Mouse (Mus musculus) liver, postnatal 0 days (tissue): ENCODE results near the gene Gm49369.

Experiments used
- CTCF ChIP-seq: sonication (generic); IDR thresholded peaks from 2 replicates; pipeline ENCODE4 v1.5.1; 2016; ENCODE audit warnings: antibody characterized with exemption, low read depth
- EP300 ChIP-seq: IDR thresholded peaks from 2 replicates; pipeline ENCODE4 v1.6.1; 2016; ENCODE audit warnings: antibody characterized with exemption, low read depth, mild to moderate bottlenecking

- TF ChIP-seq CTCF (no peak), EP300 (no peak)
Observed at GRCm38 (mm10) chr7:142349308-142349961, 33.0 kb downstream of the Gm49369 start.
